12 mouse cellular contexts compared by ENCODE assay signal in genomic region chr10:87666020-87666718, GRCm38 (mm10).
DNase-seq lines count a peak whose midpoint lies in the region; ATAC-seq lines count a peak whose summit lies in the region.
"Had no signal": no experiment of that assay in that cellular context is flagged by ENCODE, and none has a peak within 500 bp of the region (broad histone marks: within the 10 kb centered on the region; RNA-seq: fewer than 3 reads in every experiment).

No protein-coding gene starts in this region.

- no peak overlapping the region for H3K4me2 ChIP-seq in hindbrain, embryonic 12.5 days (replicated peaks)
- H3K4me2 ChIP-seq in hindbrain, embryonic 16.5 days (ENCODE audit: low read length): no peak overlapping the region
- H3K4me2 ChIP-seq: limb, embryonic 13.5 days had no signal

- H3K27ac ChIP-seq in hindbrain, embryonic 12.5 days: 0 out of 2 replicates have a peak overlapping the region, but pooled peaks have one; percentile 13
- no peak overlapping the region for H3K27ac ChIP-seq in hindbrain, embryonic 10.5 days
- peak overlapping the region; percentile 46 for H3K27ac ChIP-seq in hindbrain, embryonic 16.5 days (ENCODE audit: low read depth, low read length)
- H3K27ac ChIP-seq: limb, embryonic 13.5 days had no signal

- no peak; the same call in 1 of the 2 replicates for ATAC-seq in hindbrain, embryonic 12.5 days (ENCODE audit: low FRiP score)
- ATAC-seq in hindbrain, embryonic 16.5 days: no peak
- no peak for ATAC-seq in megakaryocyte progenitor cell, adult 5-6 weeks (replicated peaks; ENCODE audit: poor library complexity)

- no peak overlapping the region for H3K4me3 ChIP-seq in hindbrain, embryonic 12.5 days
- H3K4me3 ChIP-seq in hindbrain, embryonic 10.5 days: no peak overlapping the region
- no peak overlapping the region for H3K4me3 ChIP-seq in hindbrain, embryonic 16.5 days (ENCODE audit: low read length)
- H3K4me3 ChIP-seq: limb, embryonic 13.5 days had no signal

- H3K36me3 ChIP-seq in hindbrain, embryonic 12.5 days: no peaks in the 10 kb centered on the region
- H3K36me3 ChIP-seq in hindbrain, embryonic 10.5 days: no peaks in the 10 kb centered on the region
- H3K36me3 ChIP-seq in hindbrain, embryonic 16.5 days (ENCODE audit: control insufficient read depth, insufficient read depth, low read length): no peaks in the 10 kb centered on the region
- H3K36me3 ChIP-seq: G1E; limb, embryonic 13.5 days had no signal

- 69% methylated on average over 9 of the region's 9 CpGs for WGBS in hindbrain, embryonic 12.5 days
- 85% methylated on average over 9 of the region's 9 CpGs for WGBS in hindbrain, embryonic 10.5 days
- 51% methylated on average over 9 of the region's 9 CpGs for WGBS in hindbrain, embryonic 16.5 days

- no peaks in the 10 kb centered on the region for H3K9me3 ChIP-seq in hindbrain, embryonic 12.5 days (replicated peaks)
- H3K9me3 ChIP-seq in hindbrain, embryonic 10.5 days: no peaks in the 10 kb centered on the region
- H3K9me3 ChIP-seq in hindbrain, embryonic 16.5 days (ENCODE audit: control insufficient read depth, low read length): no peaks in the 10 kb centered on the region
- H3K9me3 ChIP-seq: limb, embryonic 13.5 days had no signal

- H3K27me3 ChIP-seq in hindbrain, embryonic 12.5 days: no peaks in the 10 kb centered on the region
- no peaks in the 10 kb centered on the region for H3K27me3 ChIP-seq in hindbrain, embryonic 10.5 days (ENCODE audit: insufficient read depth, poor library complexity, severe bottlenecking)
- no peaks in the 10 kb centered on the region for H3K27me3 ChIP-seq in hindbrain, embryonic 16.5 days (replicated peaks; ENCODE audit: control insufficient read depth, insufficient read depth, low read length)
- H3K27me3 ChIP-seq: limb, embryonic 13.5 days had no signal

- 0 out of 2 replicates have a peak, but pooled peaks cover 5% of the 10 kb centered on the region for H3K4me1 ChIP-seq in hindbrain, embryonic 12.5 days
- H3K4me1 ChIP-seq in hindbrain, embryonic 10.5 days (replicated peaks): no peaks in the 10 kb centered on the region
- peaks cover 2% of the 10 kb centered on the region; the same call in 1 of the 2 replicates for H3K4me1 ChIP-seq in hindbrain, embryonic 16.5 days (ENCODE audit: control insufficient read depth, insufficient read depth, low read depth, low read length)
- H3K4me1 ChIP-seq: limb, embryonic 13.5 days had no signal

- DNase-seq in adrenal gland, postnatal 10 days: peak; percentile 15
- DNase-seq in adrenal gland, postnatal 25 days: no peak
- DNase-seq in hindbrain, embryonic 10.5 days (ENCODE audit: low spot score): no peak
- DNase-seq in NIH3T3 (ENCODE audit: low read depth): peak; percentile 31
- no peak for DNase-seq in thymus, postnatal 25 days
- DNase-seq: cerebellum, postnatal 36 days; thymus, postnatal 14 days had no signal

- no peak overlapping the region for H3K9ac ChIP-seq in hindbrain, embryonic 12.5 days
- H3K9ac ChIP-seq in hindbrain, embryonic 16.5 days (ENCODE audit: low read depth, low read length): no peak overlapping the region
- H3K9ac ChIP-seq: limb, embryonic 13.5 days had no signal

Comparison
In these comparisons a context has a peak if more than half of its experiments do, and no peak if none do; other contexts are left out.
1. DNase-seq: peak in adrenal gland, postnatal 10 days (single experiment) and NIH3T3 (single experiment); none in adrenal gland, postnatal 25 days (single experiment), hindbrain, embryonic 10.5 days (single experiment) and thymus, postnatal 25 days (single experiment).